Comparison of ENCODE assay signal across 16 mouse cellular contexts in genomic region chr7:37690606-37691005, GRCm38 (mm10).
DNase-seq lines count a peak whose midpoint lies in the region; ATAC-seq and TF ChIP-seq lines count a peak whose summit lies in the region.
"Had no signal": no experiment of that assay in that cellular context is flagged by ENCODE, and none has a peak within 500 bp of the region (broad histone marks: within the 10 kb centered on the region; RNA-seq: fewer than 3 reads in every experiment).

No protein-coding gene starts in this region.

- peak; percentile 7 for DNase-seq in embryo, embryonic 10 days (ENCODE audit: low spot score)
- DNase-seq in midbrain, postnatal 0 days (ENCODE audit: low spot score): peak; percentile 33
- no peak for DNase-seq in urinary bladder, postnatal 14 days (ENCODE audit: low spot score)
- no peak for DNase-seq in kidney, postnatal 4 days
- DNase-seq in kidney, adult 8-10 months: no peak
- DNase-seq: cerebellum, adult 9-11 months; heart, adult 2 months; heart, postnatal 14 days; kidney, adult 18-20 months; lung, postnatal 36 days; thymus, adult 2 months had no signal

- no peaks in the 10 kb centered on the region for H3K9me3 ChIP-seq in forebrain, embryonic 12.5 days
- no peaks in the 10 kb centered on the region for H3K9me3 ChIP-seq in hindbrain, embryonic 15.5 days
- no peaks in the 10 kb centered on the region for H3K9me3 ChIP-seq in midbrain, postnatal 0 days (ENCODE audit: low read length)
- H3K9me3 ChIP-seq in intestine, embryonic 15.5 days: no peaks in the 10 kb centered on the region
- H3K9me3 ChIP-seq: limb, embryonic 10.5 days had no signal

- H3K4me1 ChIP-seq in forebrain, embryonic 12.5 days: peaks cover 65% of the 10 kb centered on the region
- H3K4me1 ChIP-seq in hindbrain, embryonic 15.5 days (replicated peaks): peaks cover 35% of the 10 kb centered on the region
- H3K4me1 ChIP-seq in midbrain, postnatal 0 days (ENCODE audit: insufficient read depth, low read length): no peaks in the 10 kb centered on the region
- no peaks in the 10 kb centered on the region for H3K4me1 ChIP-seq in intestine, embryonic 15.5 days (replicated peaks)

- no peak overlapping the region for H3K4me3 ChIP-seq in forebrain, embryonic 12.5 days (replicated peaks)
- H3K4me3 ChIP-seq in hindbrain, embryonic 15.5 days: no peak overlapping the region
- no peak overlapping the region for H3K4me3 ChIP-seq in midbrain, postnatal 0 days (ENCODE audit: low read depth, low read length)
- H3K4me3 ChIP-seq in intestine, embryonic 15.5 days (replicated peaks): no peak overlapping the region
- H3K4me3 ChIP-seq: heart, adult 2 months; limb, embryonic 10.5 days had no signal

- H3K4me2 ChIP-seq in forebrain, embryonic 12.5 days: peak overlapping the region; percentile 45
- peak overlapping the region; percentile 48 for H3K4me2 ChIP-seq in hindbrain, embryonic 15.5 days
- H3K4me2 ChIP-seq in midbrain, postnatal 0 days (ENCODE audit: low read depth, low read length, poor library complexity, severe bottlenecking): no peak overlapping the region
- H3K4me2 ChIP-seq in intestine, embryonic 15.5 days (replicated peaks): no peak overlapping the region

- H3K9ac ChIP-seq in forebrain, embryonic 12.5 days: no peak overlapping the region
- no peak overlapping the region for H3K9ac ChIP-seq in hindbrain, embryonic 15.5 days
- H3K9ac ChIP-seq in midbrain, postnatal 0 days (replicated peaks; ENCODE audit: low read length, poor library complexity, severe bottlenecking): no peak overlapping the region
- no peak overlapping the region for H3K9ac ChIP-seq in intestine, embryonic 15.5 days
- H3K9ac ChIP-seq: liver, embryonic 14.5 days had no signal

- no peaks in the 10 kb centered on the region for H3K27me3 ChIP-seq in forebrain, embryonic 12.5 days
- no peaks in the 10 kb centered on the region for H3K27me3 ChIP-seq in hindbrain, embryonic 15.5 days
- H3K27me3 ChIP-seq in midbrain, postnatal 0 days (ENCODE audit: insufficient read depth, low read length): no peaks in the 10 kb centered on the region
- H3K27me3 ChIP-seq in intestine, embryonic 15.5 days (replicated peaks): no peaks in the 10 kb centered on the region

- H3K36me3 ChIP-seq in forebrain, embryonic 12.5 days (replicated peaks): no peaks in the 10 kb centered on the region
- H3K36me3 ChIP-seq in hindbrain, embryonic 15.5 days: no peaks in the 10 kb centered on the region
- H3K36me3 ChIP-seq in midbrain, postnatal 0 days (ENCODE audit: insufficient read depth, low read length): no peaks in the 10 kb centered on the region
- H3K36me3 ChIP-seq in intestine, embryonic 15.5 days: no peaks in the 10 kb centered on the region
- H3K36me3 ChIP-seq: limb, embryonic 10.5 days had no signal

- ATAC-seq in forebrain, embryonic 12.5 days (ENCODE audit: low FRiP score): 0 out of 2 replicates have a peak, but pooled peaks have one; percentile 25
- ATAC-seq in hindbrain, embryonic 15.5 days (ENCODE audit: low FRiP score, low read depth): no peak
- ATAC-seq in midbrain, postnatal 0 days (ENCODE audit: low FRiP score): no peak
- no peak for ATAC-seq in intestine, embryonic 15.5 days

- peak overlapping the region; percentile 93 for H3K27ac ChIP-seq in forebrain, embryonic 12.5 days
- H3K27ac ChIP-seq in hindbrain, embryonic 15.5 days (replicated peaks): peak overlapping the region; percentile 72
- no peak overlapping the region for H3K27ac ChIP-seq in midbrain, postnatal 0 days (ENCODE audit: low read depth, low read length)
- H3K27ac ChIP-seq in intestine, embryonic 15.5 days: no peak overlapping the region
- H3K27ac ChIP-seq: heart, adult 2 months; limb, embryonic 10.5 days; liver, embryonic 14.5 days had no signal

- TF ChIP-seq CTCF in midbrain, postnatal 0 days (IDR thresholded peaks at IDR 0.05): no peak

- 24% methylated on average over 10 of the region's 10 CpGs for WGBS in forebrain, embryonic 12.5 days
- 28% methylated on average over 10 of the region's 10 CpGs for WGBS in hindbrain, embryonic 15.5 days
- 51% methylated on average over 10 of the region's 10 CpGs for whole genome bisulfite sequencing in midbrain, postnatal 0 days
- 70% methylated on average over 10 of the region's 10 CpGs for WGBS in intestine, embryonic 15.5 days

Comparison
In these comparisons a context has a peak if more than half of its experiments do, and no peak if none do; other contexts are left out.
1. DNase-seq: peak in embryo, embryonic 10 days (single experiment) and midbrain, postnatal 0 days (single experiment); none in urinary bladder, postnatal 14 days (single experiment), kidney, postnatal 4 days (0 of 2) and kidney, adult 8-10 months (0 of 2).
2. H3K27ac ChIP-seq: peak in forebrain, embryonic 12.5 days (single experiment) and hindbrain, embryonic 15.5 days (single experiment); none in midbrain, postnatal 0 days (single experiment) and intestine, embryonic 15.5 days (single experiment).
3. H3K4me2 ChIP-seq: peak in forebrain, embryonic 12.5 days (single experiment) and hindbrain, embryonic 15.5 days (single experiment); none in midbrain, postnatal 0 days (single experiment) and intestine, embryonic 15.5 days (single experiment).